Mouse (Mus musculus): Measurements from ENCODE around the gene Crym. TPM values are rescaled to one million over a fixed set of nuclear protein-coding genes. Genes with fewer than 3 reads are reported as not detected.
A peak's percentile ranks its signal among the peaks of the same experiment; 100 is the strongest.

Gene Crym
- 1 to 10 TPM; 8.5 to 9.5 TPM for total RNA-seq (2021)
- long read RNA-seq, experiment 1, transcript Crym-201 (8 exons, 1,383 nt) = major isoform, 5 of 13 reads
- long read RNA-seq, experiment 1, partial matches to known transcripts = 8 of 13 reads
- long read RNA-seq, experiment 1, other reads (novel, unspliced or antisense) = 0 of 13 reads
- long read RNA-seq, experiment 2, transcript Crym-201 (8 exons, 1,383 nt) = major isoform, 5 of 9 reads
- long read RNA-seq, experiment 2, partial matches to known transcripts = 4 of 9 reads
- long read RNA-seq, experiment 2, other reads (novel, unspliced or antisense) = 0 of 9 reads

DNA sequence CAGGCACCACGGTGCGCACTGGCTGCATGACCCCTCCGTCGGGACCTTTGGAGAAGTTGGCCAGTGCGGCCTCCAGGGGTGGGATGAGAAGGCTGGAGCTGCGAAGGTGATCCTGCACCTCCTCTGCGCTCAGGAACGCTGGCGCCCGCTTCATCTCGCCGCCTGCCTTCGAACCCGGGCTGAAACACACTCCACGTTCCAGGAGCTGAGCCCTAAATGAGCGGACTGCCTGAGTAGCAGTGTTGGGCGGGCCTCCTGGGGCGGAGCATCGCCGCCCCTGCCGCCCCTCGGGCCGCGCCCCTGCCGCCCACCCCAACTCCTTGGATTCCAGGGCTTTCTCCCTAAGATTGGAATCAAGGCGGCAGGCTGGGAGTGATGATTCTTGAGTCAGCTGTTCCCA, at the start of gene Crym:
Gene Crym (minus strand): TSS at position 341 of the 400 bp plus-strand sequence.
- intact Hi-C loops (cut with DNase I; ENCODE audit: low total_unique reads) = no loop called here
- DNase-seq = no peak

DNA sequence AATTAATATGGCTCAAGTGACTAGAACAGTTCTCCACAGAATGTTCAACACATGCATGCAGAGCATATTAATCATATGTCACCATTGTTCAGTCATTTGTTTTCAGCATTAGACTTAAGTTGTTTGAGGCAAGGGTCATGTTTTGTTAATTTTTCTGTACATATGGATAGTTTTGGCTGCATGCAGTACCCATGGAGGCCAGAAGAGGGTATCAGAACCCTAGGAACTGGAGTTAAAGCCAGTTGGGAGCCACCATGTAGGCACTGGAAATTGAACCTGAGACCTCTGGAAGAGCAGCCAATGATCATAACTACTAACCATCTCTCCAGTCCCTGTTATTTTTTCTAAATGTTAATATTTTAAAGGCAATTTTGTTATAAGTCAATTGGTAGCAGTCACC, 39.2 kb upstream of the Crym start:
- DNase-seq = no peak

DNA sequence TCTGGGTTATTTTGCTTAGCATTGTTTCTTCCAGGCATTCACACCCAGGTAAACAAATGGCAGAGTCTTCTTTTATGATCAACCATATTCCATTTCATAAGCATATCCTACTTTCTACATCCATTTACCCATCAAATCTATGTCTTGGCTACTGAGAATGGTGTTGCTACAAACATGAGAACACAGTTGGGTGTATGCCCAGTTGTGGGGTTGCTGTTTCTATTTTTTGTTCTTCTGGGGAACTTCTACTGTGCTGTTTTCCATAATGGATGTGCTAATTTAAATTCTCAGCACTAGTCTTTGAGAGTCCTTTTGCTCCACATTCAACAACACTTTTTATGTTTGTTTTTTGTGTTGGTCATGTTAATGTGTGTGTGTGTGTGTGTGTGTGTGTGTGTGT, 26.6 kb upstream of the Crym start:
- intact Hi-C loops (cut with DNase I; ENCODE audit: low total_unique reads) = no loop called here
- no peak for DNase-seq

More for the DNA sequence above, 39.2 kb upstream of the Crym start:
- intact Hi-C loops (cut with DNase I; ENCODE audit: low total_unique reads) = no loop called here

DNA sequence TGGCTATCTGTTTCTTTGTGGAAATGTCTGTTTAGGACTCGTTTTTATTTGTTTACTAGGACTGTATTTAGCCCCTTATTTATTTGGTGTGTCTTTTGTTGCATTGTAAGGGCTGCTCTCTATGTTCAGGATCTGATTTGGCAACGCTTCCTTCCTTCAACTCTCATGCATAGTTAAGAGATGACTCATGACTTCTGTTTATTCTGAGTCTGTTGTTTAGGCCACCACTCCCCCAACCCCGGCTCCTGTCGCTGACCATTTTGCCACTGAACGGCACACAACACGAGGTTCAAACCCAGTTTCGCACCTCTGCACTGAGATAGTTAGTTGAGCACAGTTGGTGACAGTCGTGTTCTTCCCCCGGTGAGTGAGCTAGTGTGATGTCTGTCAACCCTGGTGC, 4.1 kb upstream of the Crym start:
- no peak for DNase-seq
- intact Hi-C loops (cut with DNase I; ENCODE audit: low total_unique reads) = loop anchor here (2.0 kb wide), 1 partner anchor 81 kb away; no protein-coding TSS in a partner anchor

DNA sequence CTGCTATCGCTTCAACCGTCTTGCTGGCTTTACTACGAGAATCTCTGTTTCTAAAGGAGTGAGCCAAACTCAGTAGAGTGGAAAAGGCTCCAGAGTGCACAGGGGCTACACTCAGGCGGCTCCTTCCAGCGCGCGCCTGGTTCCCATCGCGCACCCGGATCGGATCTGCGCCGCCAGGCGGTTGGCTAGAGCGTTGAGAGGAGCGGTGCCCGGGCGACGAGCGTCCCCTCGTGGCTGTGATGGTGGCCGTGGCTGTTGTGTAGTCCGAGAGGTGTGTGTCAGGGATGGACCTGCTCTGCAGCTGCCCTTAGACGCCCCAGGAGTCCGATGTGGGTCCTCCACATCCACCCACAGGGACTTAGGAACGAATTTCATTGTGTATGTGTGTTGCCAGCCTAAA, 1.9 kb upstream of the Crym start, which contains the start of gene Abca14:
Gene Abca14 (plus strand): TSS at position 173 of the 400 bp plus-strand sequence.
- intact Hi-C loops (cut with DNase I; ENCODE audit: low total_unique reads) = loop anchor here (2.0 kb wide), 1 partner anchor 79 kb away; no protein-coding TSS in a partner anchor
- peak; percentile 81 for DNase-seq

DNA sequence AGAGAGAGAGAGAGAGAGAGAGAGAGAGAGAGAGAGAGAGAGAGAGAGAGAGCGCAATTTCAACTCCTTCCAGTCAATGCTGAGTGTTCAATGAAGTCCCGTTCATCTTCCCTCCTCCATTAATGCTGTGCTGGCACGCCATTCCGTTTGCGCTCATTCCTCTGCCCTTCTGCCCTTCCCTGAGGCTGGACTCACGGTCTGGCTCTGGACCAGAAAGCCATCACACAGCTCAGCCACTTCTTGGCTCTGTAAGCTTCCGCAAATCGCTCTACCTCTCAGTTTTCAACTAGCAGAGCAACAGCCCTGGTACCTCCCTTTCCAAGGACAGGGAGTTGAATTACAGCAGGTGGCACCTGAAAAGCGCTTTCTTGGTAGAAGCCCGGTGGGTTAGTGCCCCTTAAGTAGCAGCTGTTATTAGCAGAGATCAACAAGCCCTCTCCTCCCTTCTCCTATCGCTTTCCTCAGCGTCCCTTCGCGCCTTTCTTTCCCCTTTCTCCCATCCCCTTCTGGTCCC, 623 bp downstream of the Crym start:
- no peak for DNase-seq
- intact Hi-C loops (cut with DNase I; ENCODE audit: low total_unique reads) = no loop called here

DNA sequence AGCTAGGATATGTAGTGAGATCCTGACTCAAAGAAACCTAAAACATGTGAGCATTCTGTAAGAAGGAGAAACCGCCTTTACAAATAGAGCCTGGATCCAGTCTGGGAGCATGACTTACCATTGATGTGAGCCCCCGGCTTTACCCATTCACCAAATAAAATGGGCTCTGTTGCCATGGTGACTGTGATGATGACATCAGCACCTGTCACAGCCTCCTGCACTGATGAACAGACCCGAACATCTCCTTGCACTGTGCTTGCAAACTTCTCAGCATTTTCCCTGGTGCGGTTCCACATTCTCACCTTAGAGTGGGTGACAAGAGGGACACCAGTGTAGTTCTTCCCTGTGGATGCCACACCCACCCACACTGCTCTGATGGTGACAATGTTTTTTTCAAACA, 6.7 kb downstream of the Crym start:
- DNase-seq = no peak
- intact Hi-C loops (cut with DNase I; ENCODE audit: low total_unique reads) = no loop called here

DNA sequence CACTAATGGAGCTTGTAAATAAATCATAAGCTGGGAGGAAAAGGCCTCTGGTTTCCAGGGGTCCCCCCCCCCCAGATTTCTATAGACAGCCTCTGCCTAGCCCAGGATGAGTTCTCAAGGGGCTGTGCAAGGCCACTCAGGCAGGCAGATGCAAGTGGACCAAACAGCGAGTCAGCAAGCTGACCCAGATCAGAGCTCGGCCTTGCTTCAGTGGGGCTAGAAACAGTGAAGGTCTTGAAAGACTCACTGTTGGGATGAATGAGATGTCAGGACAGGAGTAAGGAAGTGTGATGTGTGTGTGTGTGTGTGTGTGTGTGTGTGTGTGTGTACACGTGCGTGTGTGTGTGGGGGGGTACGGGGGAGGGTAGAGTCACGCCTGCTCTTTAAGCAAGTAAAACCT, 9.1 kb downstream of the Crym start:
- intact Hi-C loops (cut with DNase I; ENCODE audit: low total_unique reads) = no loop called here
- no peak for DNase-seq

DNA sequence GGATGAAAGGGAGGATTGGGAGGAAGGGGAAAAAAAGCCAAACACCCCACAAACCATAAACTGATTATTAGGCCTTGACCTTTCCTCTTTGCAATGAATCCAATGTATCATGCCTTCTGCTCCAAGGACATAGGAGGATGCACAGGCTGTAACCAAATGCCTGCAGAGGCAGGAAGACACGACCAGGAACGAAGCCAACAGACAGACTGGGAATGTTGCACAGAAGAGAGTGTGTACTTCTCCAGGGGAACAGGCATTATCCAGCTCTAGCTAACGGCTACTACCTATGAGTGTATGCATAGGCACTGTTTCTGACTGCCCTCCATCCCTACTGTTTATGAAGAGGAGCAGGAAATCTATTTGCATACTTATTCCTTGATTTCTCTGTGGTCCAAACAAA, 9.7 kb downstream of the Crym start:
- intact Hi-C loops (cut with DNase I; ENCODE audit: low total_unique reads) = no loop called here
- no peak for DNase-seq

DNA sequence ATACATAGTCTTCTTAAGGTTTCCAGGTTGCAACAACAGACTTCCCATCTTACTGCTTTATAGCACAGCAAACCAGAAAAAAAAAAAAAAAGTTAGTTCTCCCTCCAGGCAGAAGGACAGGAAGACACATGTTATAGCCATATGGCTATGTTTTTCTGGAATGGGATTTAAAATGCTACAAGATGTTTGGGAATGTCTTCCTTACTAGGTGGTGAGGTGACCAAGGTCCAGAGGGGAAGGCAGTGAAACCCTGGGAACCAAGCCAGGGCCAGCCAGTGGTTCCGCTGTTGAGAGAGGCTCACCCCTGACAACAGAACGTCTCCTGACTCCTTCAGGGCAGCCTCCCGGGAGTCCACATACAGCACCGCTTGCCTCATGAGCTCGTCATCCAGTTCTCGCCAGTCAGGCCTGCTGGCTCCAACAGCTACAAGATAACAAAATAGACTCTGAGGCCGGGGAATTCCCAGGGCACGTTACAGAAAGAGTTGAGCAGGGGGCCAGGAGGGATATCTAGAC, 11.7 kb downstream of the Crym start:
- intact Hi-C loops (cut with DNase I; ENCODE audit: low total_unique reads) = no loop called here
- DNase-seq = no peak

DNA sequence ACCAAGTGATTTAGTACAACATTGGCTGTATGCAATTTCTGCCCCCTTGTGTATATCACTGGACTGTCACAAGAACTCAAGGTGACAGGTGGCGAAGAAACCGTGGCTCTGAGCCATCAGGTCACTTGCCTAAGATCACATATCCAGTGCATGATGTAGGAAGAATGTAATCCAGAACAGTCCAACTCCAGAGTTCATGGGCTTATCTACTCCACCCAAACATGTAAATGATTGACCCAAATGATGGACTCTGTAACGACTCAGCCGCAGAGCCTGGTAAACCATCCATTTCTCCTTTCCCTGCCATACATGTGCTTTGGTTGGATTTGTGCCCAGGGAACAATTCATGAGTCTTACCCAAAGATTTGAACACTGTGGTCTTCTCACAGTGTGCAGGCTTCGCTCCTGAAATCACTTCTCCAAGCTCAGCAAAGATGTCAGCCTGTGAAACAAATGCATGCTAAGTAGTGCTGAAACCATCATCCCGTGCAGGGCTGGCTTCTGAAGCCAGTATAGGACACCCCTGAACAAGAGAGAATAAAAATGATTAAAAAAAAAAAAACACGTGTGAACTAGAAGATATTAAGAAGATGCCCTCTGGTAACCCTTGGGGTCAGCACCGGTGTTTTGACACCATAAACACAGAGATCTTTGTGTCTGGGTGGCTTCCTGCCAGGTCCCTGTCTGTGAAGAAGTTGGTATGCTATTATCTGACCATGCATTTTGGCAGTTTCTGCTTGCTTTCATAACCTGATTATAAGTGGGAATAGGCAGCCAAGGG, 12.4 kb downstream of the Crym start:
- no peak for DNase-seq
- intact Hi-C loops (cut with DNase I; ENCODE audit: low total_unique reads) = no loop called here

DNA sequence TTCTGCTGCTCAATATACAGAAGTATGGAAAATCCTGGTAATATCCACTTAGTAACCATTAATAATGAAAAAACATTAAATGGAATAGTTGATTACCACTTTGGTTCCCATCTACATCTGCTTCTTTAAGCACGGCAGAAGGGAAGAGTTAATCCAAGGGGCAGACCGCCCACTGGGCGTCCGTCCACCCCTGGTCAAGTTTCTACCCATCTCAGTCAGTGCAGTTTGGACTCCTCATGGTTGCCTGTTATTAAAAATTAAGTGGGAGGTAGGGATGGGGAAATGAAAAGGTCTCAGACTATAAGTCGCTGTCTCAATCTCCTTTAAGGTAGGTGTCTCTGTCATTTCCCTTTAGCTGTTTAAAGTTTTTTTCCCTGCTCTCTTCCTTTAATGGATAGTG, 13.0 kb downstream of the Crym start:
- intact Hi-C loops (cut with DNase I; ENCODE audit: low total_unique reads) = no loop called here
- no peak for DNase-seq

DNA sequence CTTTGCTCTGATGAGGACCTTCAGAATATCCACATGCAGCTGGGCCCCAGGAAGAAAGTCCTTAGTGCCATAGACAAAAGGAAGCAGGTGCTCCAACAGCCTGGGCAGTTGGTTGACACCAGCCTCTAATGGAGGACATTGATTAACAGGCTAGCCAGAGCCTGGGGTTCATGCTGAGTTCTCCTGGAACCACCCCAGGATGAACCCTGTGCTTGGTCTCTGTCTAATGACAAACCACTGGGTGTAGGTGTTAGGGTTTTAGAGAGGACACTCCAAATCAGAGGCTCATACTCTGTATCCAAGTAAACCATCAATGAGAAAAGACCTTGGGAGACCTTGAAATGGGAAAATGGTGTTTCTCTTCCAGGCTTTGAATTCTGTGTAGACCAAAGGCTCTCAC, 19.0 kb downstream of the Crym start:
- intact Hi-C loops (cut with DNase I; ENCODE audit: low total_unique reads) = no loop called here
- DNase-seq = no peak

DNA sequence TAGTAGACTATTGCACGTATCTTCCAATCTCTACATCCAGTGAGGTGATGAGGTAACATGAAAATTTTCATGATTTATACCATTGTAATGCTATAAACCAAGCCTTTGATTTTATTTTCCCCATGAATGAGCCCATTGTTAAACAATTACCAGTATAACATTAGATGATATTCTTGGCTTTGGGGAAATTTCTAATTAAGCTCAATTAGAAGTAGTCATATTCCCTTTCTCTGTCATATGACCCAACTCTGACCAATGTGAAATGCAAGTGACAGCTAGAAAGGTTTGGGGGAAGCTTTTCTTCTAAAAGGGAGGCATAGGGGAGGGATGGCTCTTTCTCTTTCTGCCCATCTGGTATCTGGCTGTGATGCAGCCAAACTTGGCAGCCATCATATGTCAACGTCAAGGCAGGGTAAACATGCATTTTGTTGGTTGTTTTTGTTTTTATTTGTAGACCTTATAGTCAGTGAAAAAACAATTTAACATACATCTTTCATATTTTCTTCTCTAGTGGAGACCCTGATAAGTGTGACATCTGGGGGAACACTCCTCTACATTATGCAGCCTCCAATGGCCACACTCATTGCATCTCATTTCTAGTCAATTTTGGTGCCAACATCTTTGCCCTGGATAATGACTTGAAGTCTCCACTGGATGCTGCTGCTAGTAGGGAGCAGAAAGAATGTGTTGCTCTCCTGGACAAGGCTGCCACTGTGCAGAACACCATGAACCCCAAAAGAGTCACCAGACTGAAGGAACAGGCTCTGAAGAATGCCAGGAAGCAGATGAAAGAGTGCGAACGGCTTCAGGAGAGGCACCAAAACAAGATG, 20.3 kb downstream of the Crym start:
- no peak for DNase-seq

DNA sequence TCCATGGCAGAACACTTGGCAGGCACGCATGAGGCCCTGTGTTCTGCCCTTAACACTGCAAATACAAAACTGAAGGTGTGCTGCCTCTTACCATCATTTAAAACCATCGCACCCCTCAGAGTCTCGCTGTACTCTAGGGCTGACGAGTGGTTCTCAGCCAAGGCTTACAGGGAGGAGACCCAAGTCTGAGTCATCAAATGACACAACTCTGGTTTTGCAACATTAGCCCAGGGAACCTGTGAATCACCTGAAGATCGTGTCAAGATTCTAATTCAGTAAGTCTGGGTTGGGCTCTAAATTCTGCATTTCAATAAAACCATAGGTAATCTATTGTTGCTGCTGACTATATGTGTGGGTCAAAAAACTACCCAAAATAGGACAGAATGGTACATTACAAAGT, 21.4 kb downstream of the Crym start:
- DNase-seq = no peak
- intact Hi-C loops (cut with DNase I; ENCODE audit: low total_unique reads) = no loop called here

More for the DNA sequence above, 20.3 kb downstream of the Crym start:
- intact Hi-C loops (cut with DNase I; ENCODE audit: low total_unique reads) = no loop called here

DNA sequence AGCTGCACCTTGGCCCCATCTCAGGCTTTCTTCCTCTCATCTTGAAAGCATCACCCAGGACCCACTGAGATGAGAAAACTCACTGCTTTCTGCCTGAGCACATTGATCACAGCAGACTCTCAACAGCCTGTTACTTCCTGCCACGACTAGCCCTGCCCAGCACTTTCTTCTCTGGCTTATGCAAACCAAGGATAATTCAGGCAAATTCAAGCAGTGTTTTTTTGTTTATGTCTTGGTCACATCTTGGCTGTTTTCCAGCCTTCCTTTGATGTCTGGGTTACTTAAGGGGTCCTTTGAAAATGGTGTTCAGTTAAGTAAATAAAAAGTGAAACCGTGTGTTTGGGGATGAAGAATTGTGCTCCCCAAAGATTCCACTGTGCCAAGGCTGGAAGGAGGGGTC, 23.0 kb downstream of the Crym start:
- intact Hi-C loops (cut with DNase I; ENCODE audit: low total_unique reads) = no loop called here
- no peak for DNase-seq

DNA sequence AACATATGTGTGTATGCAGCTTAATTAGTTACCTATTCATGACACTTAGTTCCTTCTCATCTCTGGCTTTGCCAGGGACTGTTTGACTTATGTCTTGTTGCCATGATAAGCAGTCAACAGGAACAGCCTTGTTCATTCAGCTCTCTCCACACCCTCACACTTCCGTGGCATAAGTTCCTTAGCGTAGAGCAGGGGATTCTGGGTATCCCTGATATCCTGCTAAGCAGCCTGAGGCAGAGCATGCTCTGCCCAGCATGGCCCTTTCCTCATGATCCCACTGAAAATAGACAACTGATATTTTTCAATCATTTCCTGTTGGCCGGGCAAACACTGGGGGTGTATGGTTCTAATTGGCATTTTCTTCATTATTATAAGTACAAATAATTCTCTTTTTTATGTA, 24.3 kb downstream of the Crym start:
- DNase-seq = no peak
- intact Hi-C loops (cut with DNase I; ENCODE audit: low total_unique reads) = no loop called here

DNA sequence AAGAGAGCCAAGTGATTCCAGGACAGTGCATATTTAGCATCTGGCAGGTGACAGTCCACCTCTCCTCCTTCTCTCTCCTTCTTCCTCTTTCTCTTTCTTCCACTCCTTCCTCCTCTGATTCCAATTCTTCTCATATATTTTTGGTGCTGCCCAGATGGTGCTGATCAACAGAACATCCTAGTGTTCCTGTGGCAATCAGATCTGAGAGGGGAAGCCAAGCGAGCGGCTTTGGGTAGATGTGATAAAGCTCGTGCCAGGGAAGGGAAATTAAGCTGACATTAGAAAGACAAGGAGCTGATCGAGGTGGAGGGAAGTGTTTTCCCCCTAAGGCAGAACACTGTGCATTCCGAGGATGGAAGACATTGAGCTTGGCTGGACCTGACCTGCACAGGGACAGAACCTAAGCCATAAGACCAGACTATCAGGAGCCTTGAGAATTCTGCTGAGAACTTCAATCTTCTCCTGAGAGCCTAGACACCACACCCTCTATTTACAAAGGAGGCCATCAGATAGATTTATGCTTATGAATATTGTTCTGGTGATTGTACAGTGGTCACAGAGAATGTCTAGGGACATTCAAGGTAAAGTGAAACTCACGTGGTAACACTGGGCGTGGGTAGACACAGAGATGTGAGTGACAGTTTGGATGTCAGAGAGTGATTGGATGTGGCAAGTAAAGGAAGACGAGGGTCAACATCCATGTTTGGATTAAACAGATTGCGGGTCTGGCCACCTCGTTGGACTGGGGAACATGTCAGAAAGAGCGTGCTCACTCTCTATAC, 27.0 kb downstream of the Crym start:
- intact Hi-C loops (cut with DNase I; ENCODE audit: low total_unique reads) = no loop called here
- no peak for DNase-seq
